Mouse (Mus musculus): ENCODE data around the gene P4hb. TPM values are rescaled to one million over a fixed set of nuclear protein-coding genes. Genes with fewer than 3 reads are reported as not detected.

P4hb gene
- total RNA-seq, 2 experiments from 2014 or later: 264 to 301 TPM

GRCm38 (mm10) chr11:120549168-120549945, 23.7 kb downstream of the P4hb start, which contains the start of gene Mcrip1:
Mcrip1 (minus strand) TSS chr11:120549727.
- DNase-seq: peak; percentile 96
- intact Hi-C loops (cut with DNase I; ENCODE audit: low total_unique reads): no loop called here

GRCm38 (mm10) chr11:120548786-120549167, 24.3 kb downstream of the P4hb start:
- DNase-seq: no peak
- intact Hi-C loops (cut with DNase I; ENCODE audit: low total_unique reads): no loop called here

GRCm38 (mm10) chr11:120548214-120548613, 24.8 kb downstream of the P4hb start:
- DNase-seq: no peak
- intact Hi-C loops (cut with DNase I; ENCODE audit: low total_unique reads): no loop called here

- intact Hi-C loops (cut with DNase I; ENCODE audit: low total_unique reads): no loop called here
- no peak for DNase-seq
These were observed 25.6 kb downstream of the P4hb start for GRCm38 (mm10) chr11:120547469-120547868.

- DNase-seq: no peak
- intact Hi-C loops (cut with DNase I; ENCODE audit: low total_unique reads): no loop called here
These were observed 27.1 kb downstream of the P4hb start for GRCm38 (mm10) chr11:120545964-120546363.

GRCm38 (mm10) chr11:120542376-120542775, 30.7 kb downstream of the P4hb start:
- DNase-seq: no peak
- intact Hi-C loops (cut with DNase I; ENCODE audit: low total_unique reads): no loop called here

GRCm38 (mm10) chr11:120541907-120542306, 31.1 kb downstream of the P4hb start:
- no peak for DNase-seq
- intact Hi-C loops (cut with DNase I; ENCODE audit: low total_unique reads): no loop called here

GRCm38 (mm10) chr11:120539285-120540014, 33.6 kb downstream of the P4hb start:
- intact Hi-C loops (cut with DNase I; ENCODE audit: low total_unique reads): no loop called here
- no peak for DNase-seq

GRCm38 (mm10) chr11:120538955-120539284, 34.1 kb downstream of the P4hb start:
- intact Hi-C loops (cut with DNase I; ENCODE audit: low total_unique reads): no loop called here
- DNase-seq: no peak

GRCm38 (mm10) chr11:120538485-120538884, 34.6 kb downstream of the P4hb start:
- intact Hi-C loops (cut with DNase I; ENCODE audit: low total_unique reads): no loop called here
- peak; percentile 75 for DNase-seq

- no peak for DNase-seq
- intact Hi-C loops (cut with DNase I; ENCODE audit: low total_unique reads): no loop called here
These were observed 37.2 kb downstream of the P4hb start for GRCm38 (mm10) chr11:120535804-120536203.

- intact Hi-C loops (cut with DNase I; ENCODE audit: low total_unique reads): no loop called here
- no peak for DNase-seq
These were observed 37.9 kb downstream of the P4hb start for GRCm38 (mm10) chr11:120535145-120535544.

GRCm38 (mm10) chr11:120534093-120534492, 39.0 kb downstream of the P4hb start:
- no peak for DNase-seq
- intact Hi-C loops (cut with DNase I; ENCODE audit: low total_unique reads): no loop called here

GRCm38 (mm10) chr11:120531646-120532045, 41.4 kb downstream of the P4hb start:
- intact Hi-C loops (cut with DNase I; ENCODE audit: low total_unique reads): no loop called here

GRCm38 (mm10) chr11:120530085-120530964, 42.7 kb downstream of the P4hb start, which contains the start of gene Gcgr:
Gcgr (plus strand) TSS chr11:120530699.
- intact Hi-C loops (cut with DNase I; ENCODE audit: low total_unique reads): no loop called here
- no peak for DNase-seq

More at GRCm38 (mm10) chr11:120531646-120532045, 41.4 kb downstream of the P4hb start:
- no peak for DNase-seq

- intact Hi-C loops (cut with DNase I; ENCODE audit: low total_unique reads): no loop called here
- DNase-seq: no peak
These were observed 44.1 kb downstream of the P4hb start for GRCm38 (mm10) chr11:120528903-120529302.

- DNase-seq: no peak
- intact Hi-C loops (cut with DNase I; ENCODE audit: low total_unique reads): no loop called here
These were observed 45.2 kb downstream of the P4hb start for GRCm38 (mm10) chr11:120527690-120528354.

- intact Hi-C loops (cut with DNase I; ENCODE audit: low total_unique reads): no loop called here
- no peak for DNase-seq
These were observed 47.1 kb downstream of the P4hb start for GRCm38 (mm10) chr11:120525959-120526358.

GRCm38 (mm10) chr11:120522581-120522980, 50.5 kb downstream of the P4hb start:
- intact Hi-C loops (cut with DNase I; ENCODE audit: low total_unique reads): no loop called here
- DNase-seq: no peak
